Mouse (Mus musculus) frontal cortex, postnatal 10 days (tissue): Measurements from ENCODE around the gene Abcc5.
A peak's percentile ranks its signal among the peaks of the same experiment; 100 is the strongest.
"Not testable (repeated sequence)": the region's sequence is repeated elsewhere in the genome, so short reads cannot be mapped to it uniquely, and the experiment has no call there.

Source experiments
- DNase-seq, 2 experiments: peaks; one replicate each; pipeline ENCODE4 v3.0.0; 2022; ENCODE audit warnings: low spot score in 2 of 2, mixed read lengths in 1 of 2

Abcc5 gene

DNA sequence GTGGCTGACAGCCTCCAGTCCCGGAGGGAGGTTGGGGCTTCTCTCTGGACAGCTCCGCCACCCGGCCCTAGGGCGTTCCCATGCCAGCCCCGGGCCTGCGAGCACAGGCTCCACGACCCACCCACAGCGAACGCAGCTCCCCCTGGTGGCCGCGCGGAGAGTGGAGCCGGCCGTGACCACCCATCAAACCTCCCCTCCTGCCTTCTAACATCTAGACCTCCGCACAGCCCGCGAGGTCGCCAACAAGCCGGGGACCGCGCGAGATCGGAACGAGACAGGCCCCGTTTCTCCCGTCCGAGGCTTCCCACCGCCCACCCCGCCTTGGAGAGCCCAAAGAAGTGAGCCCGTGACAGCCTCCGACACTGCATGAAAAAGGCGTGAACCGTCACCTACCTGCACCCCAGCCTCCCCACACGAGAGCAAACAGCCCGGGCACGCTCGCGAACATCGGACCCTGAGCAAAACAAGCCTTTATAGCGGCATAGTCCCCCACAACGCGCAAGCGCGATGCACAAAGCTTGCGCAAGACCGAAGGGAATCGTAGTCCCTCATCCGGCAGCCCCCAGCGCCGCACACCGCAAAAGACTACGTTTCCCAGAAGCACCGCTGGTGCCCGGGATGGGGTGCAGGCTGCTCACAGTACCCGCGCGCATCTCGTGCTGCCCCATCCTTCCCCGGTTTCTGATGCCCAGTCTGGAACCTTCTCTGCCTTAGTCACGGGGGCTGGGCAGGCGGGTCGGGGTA is at the start of gene Abcc5:
TSS of gene Abcc5 (minus strand) at position 540 of the 744 bp plus-strand sequence.
- DNase-seq, result peak; percentile 93 to 95

- no peak for DNase-seq
These were observed 49.1 kb upstream of the Abcc5 start for GRCm38 (mm10) chr16:20475335-20475734.

- no peak for DNase-seq
These were observed 48.6 kb upstream of the Abcc5 start for GRCm38 (mm10) chr16:20474786-20475185.

GRCm38 (mm10) chr16:20474211-20474610 is 48.0 kb upstream of the Abcc5 start:
- no peak for DNase-seq

DNA sequence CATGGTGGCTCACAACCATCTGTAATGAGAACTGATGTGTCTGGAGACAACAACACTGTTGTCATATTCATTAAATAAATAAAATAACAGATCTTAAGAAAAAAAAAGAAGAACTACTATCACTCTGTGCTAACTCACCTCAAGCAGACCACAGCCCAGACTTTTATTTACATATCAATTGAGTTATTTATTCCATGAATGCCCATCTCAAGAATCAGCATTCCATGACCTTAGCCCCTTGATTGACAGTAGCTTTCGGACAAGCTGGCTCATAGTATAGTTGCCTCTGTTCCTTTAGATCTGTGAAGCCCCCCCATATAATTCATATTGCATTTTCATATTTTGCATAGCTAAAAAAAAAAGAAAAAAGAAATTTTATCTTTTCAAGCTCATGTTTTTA is 47.6 kb upstream of the Abcc5 start:
- DNase-seq, result no peak

- DNase-seq, result no peak
These were observed 45.5 kb upstream of the Abcc5 start for GRCm38 (mm10) chr16:20471686-20472085.

- DNase-seq, result no peak
These were observed 44.8 kb upstream of the Abcc5 start for GRCm38 (mm10) chr16:20470981-20471380.

- no peak for DNase-seq
These were observed 38.5 kb upstream of the Abcc5 start for GRCm38 (mm10) chr16:20464725-20465124.

- not testable (repeated sequence) for DNase-seq
These were observed 32.5 kb upstream of the Abcc5 start for GRCm38 (mm10) chr16:20458736-20459135.

GRCm38 (mm10) chr16:20456106-20456505 is 29.9 kb upstream of the Abcc5 start:
- DNase-seq, result no peak

- no peak for DNase-seq
These were observed 28.0 kb upstream of the Abcc5 start for GRCm38 (mm10) chr16:20454155-20454654.

DNA sequence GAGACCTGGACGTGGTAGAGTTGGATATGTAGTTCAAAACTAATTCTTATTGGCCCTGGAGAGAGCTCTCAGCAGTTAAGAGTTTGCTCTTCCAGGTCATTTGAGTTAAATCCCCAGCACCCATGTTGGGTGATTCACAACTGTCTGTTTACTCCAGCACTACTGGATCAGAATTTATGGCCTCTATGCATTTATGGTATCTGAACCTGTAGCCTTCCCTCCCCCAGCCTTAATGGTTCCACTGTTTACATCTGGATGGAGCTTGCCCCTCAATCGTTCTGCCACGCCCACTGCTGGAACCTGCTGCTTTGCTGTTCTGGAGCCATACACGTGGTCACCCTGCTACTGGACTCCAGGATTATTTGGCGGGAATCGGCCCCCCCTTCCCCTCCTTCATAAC is 25.6 kb upstream of the Abcc5 start:
- no peak for DNase-seq

DNA sequence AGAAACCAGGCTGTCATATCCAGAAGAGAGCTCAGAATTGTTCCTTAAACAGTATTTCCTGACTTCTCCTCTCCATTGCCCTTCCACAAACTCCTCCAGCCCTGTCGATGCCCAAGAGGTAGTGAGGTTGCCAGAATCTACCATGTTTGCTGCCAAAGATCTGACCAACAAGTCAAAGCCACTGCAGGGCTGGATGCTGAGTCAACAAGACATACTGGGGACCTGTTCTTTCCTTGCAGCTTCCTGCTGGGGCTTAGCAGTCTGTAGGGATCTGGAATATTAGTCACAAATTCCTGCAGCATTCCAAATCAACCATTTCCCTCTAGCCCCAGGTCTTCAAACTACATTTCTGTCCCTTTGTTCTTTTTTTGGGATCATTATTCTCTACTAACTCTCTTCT is 19.7 kb upstream of the Abcc5 start:
- no peak for DNase-seq

DNA sequence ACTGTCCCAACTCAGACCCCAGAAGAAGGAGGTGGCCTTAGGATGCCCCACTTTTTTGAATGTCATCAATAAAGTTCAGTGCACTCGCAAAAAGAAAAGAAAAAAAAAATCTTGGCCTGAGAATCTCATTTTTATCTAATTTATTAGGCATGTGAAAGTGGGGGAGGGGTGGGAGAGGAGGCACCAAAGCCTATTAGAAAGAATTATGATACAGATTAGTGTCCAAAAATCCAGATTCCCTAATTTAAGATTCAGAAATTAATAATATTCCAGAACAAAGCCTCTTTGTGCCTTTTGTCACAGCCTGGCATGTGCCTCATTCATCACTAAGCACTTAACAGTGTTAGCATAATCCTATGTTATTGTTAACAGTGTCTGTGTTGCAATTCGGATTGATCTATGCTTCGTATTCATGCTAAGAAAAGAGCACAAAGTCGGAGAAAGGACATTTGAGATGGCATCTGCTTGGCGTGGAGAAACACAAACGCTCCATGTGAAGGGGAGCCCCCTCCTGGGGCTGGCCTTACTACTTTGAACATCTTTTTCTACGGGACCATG is 18.7 kb upstream of the Abcc5 start:
- DNase-seq, result no peak

GRCm38 (mm10) chr16:20442871-20443270 is 16.7 kb upstream of the Abcc5 start:
- no peak for DNase-seq

DNA sequence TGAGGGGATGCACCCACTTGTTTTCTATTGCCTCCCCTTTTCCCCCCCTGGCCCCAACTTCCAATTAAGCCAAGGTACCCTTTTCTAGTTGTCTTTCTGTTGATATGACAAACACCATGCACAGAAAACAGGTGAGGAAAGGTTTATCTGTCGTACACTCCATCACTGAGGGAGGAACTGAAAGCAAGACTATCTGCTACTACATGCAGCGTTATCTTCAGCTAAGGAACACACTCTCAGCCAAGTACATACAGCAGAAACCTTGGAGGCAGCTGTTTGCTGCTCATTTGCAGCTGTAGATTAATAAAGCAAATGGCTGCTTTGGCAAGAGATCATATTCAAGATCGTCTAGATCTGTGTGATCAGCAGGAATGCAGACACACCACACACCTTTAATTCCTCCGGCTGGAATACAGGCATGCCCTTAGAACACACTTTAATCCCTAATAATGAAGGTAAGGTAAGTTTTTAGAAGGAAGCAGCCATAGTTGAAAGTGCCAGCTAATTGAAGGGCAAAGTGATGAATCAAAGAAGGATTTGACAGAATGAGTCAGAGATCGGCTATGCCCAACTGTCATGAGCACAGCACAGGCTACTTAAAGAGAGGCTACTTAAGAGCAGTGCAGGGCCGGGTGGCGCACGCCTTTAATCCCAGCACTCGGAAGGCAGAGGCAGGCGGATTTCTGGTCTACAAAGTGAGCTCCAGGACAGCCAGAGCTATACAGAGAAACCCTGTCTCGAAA is 12.7 kb upstream of the Abcc5 start:
- DNase-seq, result no peak

GRCm38 (mm10) chr16:20438046-20438445 is 11.9 kb upstream of the Abcc5 start:
- DNase-seq, result not testable (repeated sequence)

DNA sequence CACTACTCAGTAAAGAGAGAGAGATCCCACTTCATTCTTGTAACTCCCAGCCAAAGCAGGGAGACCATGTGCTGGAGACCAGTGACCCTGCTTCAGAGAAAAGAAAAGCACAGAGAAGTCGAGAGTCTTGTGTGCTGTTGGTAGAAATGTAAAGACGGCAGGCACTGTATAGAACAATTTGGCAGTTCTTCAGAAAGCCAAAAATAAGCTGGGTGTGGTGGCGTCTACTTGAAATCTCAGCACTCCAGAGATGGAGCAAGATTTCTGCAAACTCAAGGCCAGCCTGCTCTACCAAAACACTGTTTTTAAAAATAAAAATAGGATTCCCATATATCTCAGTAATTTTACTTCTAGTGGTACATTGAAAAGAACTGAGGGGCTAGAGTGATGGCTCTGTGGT is 10.1 kb upstream of the Abcc5 start:
- no peak for DNase-seq

DNA sequence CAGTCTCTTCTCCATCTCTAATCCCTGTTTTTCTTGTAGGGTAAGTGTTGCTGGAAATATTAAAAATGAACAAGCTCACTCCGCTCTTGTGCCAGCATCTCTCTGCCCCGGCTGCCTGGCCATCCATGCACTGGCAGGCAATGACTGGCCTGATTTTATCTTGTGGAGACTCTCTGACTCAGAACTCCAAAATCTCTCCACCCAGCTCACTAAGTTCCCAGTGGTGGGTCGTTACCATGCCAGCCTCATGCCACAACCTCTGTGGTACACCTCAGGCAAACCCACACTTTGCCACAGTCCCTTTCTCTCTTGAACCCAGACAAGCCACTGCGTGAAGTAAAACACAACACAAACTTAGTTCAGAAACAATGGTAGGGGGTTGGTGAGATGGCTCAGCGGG is 3.1 kb upstream of the Abcc5 start:
- DNase-seq, result no peak

- no peak for DNase-seq
These were observed 1.4 kb upstream of the Abcc5 start for GRCm38 (mm10) chr16:20427566-20427965.

- peak in 1 of 2 experiments; percentile 22 for DNase-seq
These were observed 1.2 kb downstream of the Abcc5 start for GRCm38 (mm10) chr16:20424719-20425650.
